Comparison of ENCODE assay signal across 8 mouse cellular contexts in the genomic region with DNA sequence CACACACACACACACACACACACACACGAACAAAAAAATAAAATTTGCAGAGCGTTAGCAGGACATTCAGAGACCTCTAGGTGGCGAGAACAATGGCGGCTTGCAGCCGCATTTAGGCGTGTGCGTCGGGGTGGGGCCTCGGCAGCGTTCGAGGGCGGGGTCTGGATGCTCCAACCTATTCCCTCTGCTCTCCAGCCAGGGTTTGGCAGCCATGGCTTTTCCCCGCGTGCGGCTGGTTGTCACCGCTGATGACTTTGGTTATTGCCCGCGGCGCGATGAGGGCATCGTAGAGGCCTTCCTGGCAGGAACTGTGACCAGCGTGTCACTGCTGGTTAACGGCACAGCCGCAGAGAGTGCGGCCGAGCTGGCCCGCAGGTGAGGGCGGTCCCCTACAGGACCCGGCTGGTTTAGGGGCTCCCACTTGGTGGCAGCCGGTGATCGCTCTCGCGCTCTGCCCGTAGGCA. TPM values are rescaled to one million over a fixed set of nuclear protein-coding genes. Genes with fewer than 3 reads are reported as not detected.
DNase-seq lines count a peak whose midpoint lies in the region; ATAC-seq and TF ChIP-seq lines count a peak whose summit lies in the region.

Gene Ccdc116 (minus strand): TSS at position 458 of the 464 bp plus-strand sequence.

- H3K4me1 ChIP-seq in ES-E14 (ENCODE audit: control insufficient read depth in 2 of 2, insufficient read depth in 2 of 2, low read length in 2 of 2, poor library complexity in 1 of 2) = peaks cover 0 to 2% of the 10 kb centered on the region in 2 experiments; a peak in 1 of 4 replicates
- H3K4me1 ChIP-seq in forebrain, embryonic 14.5 days (ENCODE audit: control insufficient read depth, insufficient read depth, low read length) = peaks cover 3% of the 10 kb centered on the region; the same call in 1 of the 2 replicates
- H3K4me1 ChIP-seq in liver, embryonic 16.5 days (ENCODE audit: control insufficient read depth, low read depth, low read length) = peaks cover 15% of the 10 kb centered on the region
- H3K4me1 ChIP-seq in neural tube, embryonic 12.5 days = peaks cover 14% of the 10 kb centered on the region
- 0 out of 2 replicates have a peak, but pooled peaks cover 4% of the 10 kb centered on the region for H3K4me1 ChIP-seq in stomach, postnatal 0 days (replicated peaks; ENCODE audit: control insufficient read depth, insufficient read depth)

- no peak for TF ChIP-seq EP300 in stomach, postnatal 0 days (optimal IDR thresholded peaks at IDR 0.05)

- H3K4me3 ChIP-seq in ES-E14 (ENCODE audit: insufficient read depth in 1 of 2, low read depth in 1 of 2, low read length in 2 of 2, poor library complexity in 1 of 2, severe bottlenecking in 1 of 2) = peak within 1 kb of the TSS; percentile 76 to 88
- peak within 1 kb of the TSS; percentile 59 for H3K4me3 ChIP-seq in forebrain, embryonic 14.5 days (ENCODE audit: low read depth, low read length)
- H3K4me3 ChIP-seq in liver, embryonic 16.5 days (ENCODE audit: low read depth, low read length) = peak within 1 kb of the TSS; percentile 73
- peak within 1 kb of the TSS; percentile 55 for H3K4me3 ChIP-seq in neural tube, embryonic 12.5 days
- peak within 1 kb of the TSS; percentile 57 for H3K4me3 ChIP-seq in stomach, postnatal 0 days (ENCODE audit: low read depth, low read length)

- peak; percentile 89 for DNase-seq in ES-E14 (ENCODE audit: low read depth, low spot score)
- DNase-seq in cerebellum, adult 11 months = peak; percentile 80
- peak; percentile 95 for DNase-seq in forebrain, embryonic 14.5 days (ENCODE audit: low spot score)
- DNase-seq in heart, postnatal 14 days = peak; percentile 77 to 81
- no peak for DNase-seq in large intestine, adult 2 months (ENCODE audit: low read depth, low spot score)
- peak; percentile 90 for DNase-seq in stomach, postnatal 0 days (ENCODE audit: low spot score)

- under 1% methylated on average over 32 of the region's 34 CpGs for WGBS in forebrain, embryonic 14.5 days
- WGBS in large intestine, adult 2 months = under 1% methylated on average over 34 of the region's 34 CpGs
- under 1% methylated on average over 34 of the region's 34 CpGs for WGBS in liver, embryonic 16.5 days (ENCODE audit: insufficient replicate concordance)
- WGBS in neural tube, embryonic 12.5 days = under 1% methylated on average over 34 of the region's 34 CpGs
- 0% methylated on average over 34 of the region's 34 CpGs for WGBS in stomach, postnatal 0 days

- H3K36me3 ChIP-seq in ES-E14 (ENCODE audit: control insufficient read depth, insufficient read depth, low read length, poor library complexity, severe bottlenecking) = no peaks in the 10 kb centered on the region
- H3K36me3 ChIP-seq in forebrain, embryonic 14.5 days (ENCODE audit: control insufficient read depth, insufficient read depth, low read length) = peaks cover 9% of the 10 kb centered on the region; the same call in 1 of the 2 replicates
- no peaks in the 10 kb centered on the region; the same call in 1 of the 2 replicates for H3K36me3 ChIP-seq in liver, embryonic 16.5 days (ENCODE audit: control insufficient read depth, insufficient read depth)
- H3K36me3 ChIP-seq in neural tube, embryonic 12.5 days = peaks cover 4% of the 10 kb centered on the region
- H3K36me3 ChIP-seq in stomach, postnatal 0 days (ENCODE audit: control insufficient read depth, insufficient read depth, low read length) = no peaks in the 10 kb centered on the region

- ATAC-seq in forebrain, embryonic 14.5 days = peak; percentile 91
- ATAC-seq in liver, embryonic 16.5 days (ENCODE audit: low read depth) = peak; percentile 79
- peak; percentile 79 for ATAC-seq in neural tube, embryonic 12.5 days (ENCODE audit: low FRiP score, low read depth)
- peak; percentile 74 for ATAC-seq in stomach, postnatal 0 days (ENCODE audit: low FRiP score, low TSS enrichment)

- in situ Hi-C loops in ES-E14 (cut with MboI; ENCODE audit: low sequenced_read_pairs in 2 of 2, unreplicated experiment in 2 of 2) = no loop called here

- H3K27ac ChIP-seq in ES-E14 (ENCODE audit: insufficient read depth, low read depth, low read length, poor library complexity, severe bottlenecking) = no peak within 1 kb of the TSS
- H3K27ac ChIP-seq in forebrain, embryonic 14.5 days (ENCODE audit: low read depth, low read length) = no peak within 1 kb of the TSS
- H3K27ac ChIP-seq in liver, embryonic 16.5 days (ENCODE audit: low read length) = peak within 1 kb of the TSS; percentile 32; the same call in 1 of the 2 replicates
- H3K27ac ChIP-seq in neural tube, embryonic 12.5 days = no peak within 1 kb of the TSS
- peak within 1 kb of the TSS; percentile 67; the same call in 1 of the 2 replicates for H3K27ac ChIP-seq in stomach, postnatal 0 days (replicated peaks)

- TF ChIP-seq CTCF in stomach, postnatal 0 days (IDR thresholded peaks at IDR 0.05; ENCODE audit: low read depth) = peak; percentile 75

- H3K9me3 ChIP-seq in ES-E14 (ENCODE audit: control insufficient read depth, insufficient read depth, low read depth, low read length) = no peaks in the 10 kb centered on the region
- no peaks in the 10 kb centered on the region for H3K9me3 ChIP-seq in forebrain, embryonic 14.5 days (replicated peaks; ENCODE audit: control insufficient read depth, low read length)
- H3K9me3 ChIP-seq in liver, embryonic 16.5 days (replicated peaks; ENCODE audit: control insufficient read depth, low read length) = no peaks in the 10 kb centered on the region
- no peaks in the 10 kb centered on the region for H3K9me3 ChIP-seq in neural tube, embryonic 12.5 days
- no peaks in the 10 kb centered on the region for H3K9me3 ChIP-seq in stomach, postnatal 0 days (ENCODE audit: control insufficient read depth, low read length)

- H3K4me2 ChIP-seq in forebrain, embryonic 14.5 days (ENCODE audit: low read length) = peak within 1 kb of the TSS; percentile 95
- H3K4me2 ChIP-seq in liver, embryonic 16.5 days (ENCODE audit: low read depth, low read length) = peak within 1 kb of the TSS; percentile 99
- H3K4me2 ChIP-seq in neural tube, embryonic 12.5 days (replicated peaks) = peak within 1 kb of the TSS; percentile 94
- peak within 1 kb of the TSS; percentile 98 for H3K4me2 ChIP-seq in stomach, postnatal 0 days (replicated peaks; ENCODE audit: low read depth)

- intact Hi-C loops in heart, postnatal 14 days (cut with DNase I) = loop anchor here (5.0 kb wide), 2 partner anchors 45 to 60 kb away; partner anchors contain the start of gene Rimbp3

- H3K9ac ChIP-seq in ES-E14 (ENCODE audit: insufficient read depth, low read depth, low read length, poor library complexity, severe bottlenecking) = peak within 1 kb of the TSS; percentile 88
- H3K9ac ChIP-seq in forebrain, embryonic 14.5 days (ENCODE audit: low read length) = peak within 1 kb of the TSS; percentile 65
- H3K9ac ChIP-seq in liver, embryonic 16.5 days (ENCODE audit: low read depth, low read length) = peak within 1 kb of the TSS; percentile 64
- H3K9ac ChIP-seq in neural tube, embryonic 12.5 days = peak within 1 kb of the TSS; percentile 60
- peak within 1 kb of the TSS; percentile 63 for H3K9ac ChIP-seq in stomach, postnatal 0 days (ENCODE audit: low read length)

- 0 out of 2 replicates have a peak, but pooled peaks cover 7% of the 10 kb centered on the region for H3K27me3 ChIP-seq in forebrain, embryonic 14.5 days (replicated peaks; ENCODE audit: control insufficient read depth, insufficient read depth, low read length)
- H3K27me3 ChIP-seq in liver, embryonic 16.5 days (ENCODE audit: control insufficient read depth, insufficient read depth, low read depth, low read length) = no peaks in the 10 kb centered on the region
- peaks cover 15% of the 10 kb centered on the region for H3K27me3 ChIP-seq in neural tube, embryonic 12.5 days (replicated peaks)
- no peaks in the 10 kb centered on the region for H3K27me3 ChIP-seq in stomach, postnatal 0 days (ENCODE audit: control insufficient read depth, insufficient read depth, low read length)

TF ChIP-seq in ES-E14, 5 proteins besides CTCF, POLR2A, EP300 and RAD21:
- TF ChIP-seq ZC3H11A (IDR thresholded peaks at IDR 0.05; ENCODE audit: borderline replicate concordance, low read depth, low read length) = no peak
- no peak for TF ChIP-seq CHD2 (IDR thresholded peaks at IDR 0.05; ENCODE audit: low read depth, low read length)
- TF ChIP-seq MAFK (IDR thresholded peaks at IDR 0.05; ENCODE audit: insufficient read depth, low read depth, low read length) = no peak
- peak; percentile 40; the same call in 1 of the 2 replicates for TF ChIP-seq ZNF384 (IDR thresholded peaks at IDR 0.05; ENCODE audit: low read depth, low read length)
- no peak for TF ChIP-seq HCFC1 (IDR thresholded peaks at IDR 0.05; ENCODE audit: borderline replicate concordance, insufficient read depth, low read length)

RNA-seq across cellular contexts. Expression of gene Ccdc116, which starts in this region (rescaled TPM):
- 4.0 and 4.4 TPM in 2 replicates for total RNA-seq in ES-E14 (2012; rRNA removed)
- 0.66 and 1.4 TPM in 2 replicates for polyA plus RNA-seq in forebrain, embryonic 14.5 days (2014; fragmentation: Nextera tagmentation; extraction: Ambion mirVana)
- total RNA-seq in heart, postnatal 14 days (2021) = under 1 TPM in 1 of 2 experiments, not detected in 1; 0.31 TPM
- polyA plus RNA-seq in large intestine, adult 2 months (2012; rRNA removed) = 13.5 and 17.3 TPM in 2 replicates
- 0.14 and 0.45 TPM in 2 replicates for polyA plus RNA-seq in liver, embryonic 16.5 days (2015; fragmentation: Nextera tagmentation; extraction: Ambion mirVana)
- 1.4 and 1.5 TPM in 2 replicates for polyA plus RNA-seq in neural tube, embryonic 12.5 days (2016; fragmentation: Nextera tagmentation; extraction: Ambion mirVana)
- polyA plus RNA-seq in stomach, postnatal 0 days (2015; fragmentation: Nextera tagmentation; extraction: Ambion mirVana) = 1.8 and 2.1 TPM in 2 replicates

Comparison
In these comparisons a context has a peak if more than half of its experiments do, and no peak if none do; other contexts are left out.
1. Peak in DNase-seq in heart, postnatal 14 days; RNA of the gene not detected or under 1 TPM.
2. Peak in ATAC-seq, H3K4me3 ChIP-seq, H3K27ac ChIP-seq, H3K9ac ChIP-seq and H3K4me2 ChIP-seq in liver, embryonic 16.5 days; RNA of the gene not detected or under 1 TPM.